Mouse (Mus musculus): Measurements from ENCODE around the gene Gm11492. TPM values are rescaled to one million over a fixed set of nuclear protein-coding genes. Genes with fewer than 3 reads are reported as not detected.

Gene Gm11492
- not detected for total RNA-seq (2021)
- long read RNA-seq, experiment 1 = 0 reads
- long read RNA-seq, experiment 2 = 0 reads

DNA sequence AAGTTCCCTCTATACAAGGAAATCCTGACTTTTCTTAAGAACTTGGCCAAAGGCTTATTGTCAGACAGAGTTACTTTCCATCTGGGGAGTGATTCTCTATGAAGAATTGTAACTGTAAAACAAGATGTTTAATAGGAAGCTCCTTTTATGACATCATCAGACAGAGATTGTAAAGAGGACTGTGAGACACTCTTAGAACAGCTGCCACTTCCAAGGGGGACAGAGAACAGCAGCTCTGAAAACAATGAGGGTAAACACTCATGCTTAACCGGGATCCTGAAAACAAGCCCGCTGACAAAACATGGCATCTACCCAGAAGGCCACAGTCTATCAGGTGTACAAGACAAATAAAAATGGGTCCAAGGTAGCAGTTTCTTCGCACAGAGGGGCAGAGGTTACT lies at the start of gene Gm11492:
Gm11492 (plus strand) TSS at position 153 of the 400 bp plus-strand sequence.
- no peak for DNase-seq (ENCODE audit: low spot score in 2 of 2)

GRCm38 (mm10) chr11:87519260-87519659 lies 47.2 kb upstream of the Gm11492 start:
- DNase-seq (ENCODE audit: low spot score in 2 of 2) = no peak

DNA sequence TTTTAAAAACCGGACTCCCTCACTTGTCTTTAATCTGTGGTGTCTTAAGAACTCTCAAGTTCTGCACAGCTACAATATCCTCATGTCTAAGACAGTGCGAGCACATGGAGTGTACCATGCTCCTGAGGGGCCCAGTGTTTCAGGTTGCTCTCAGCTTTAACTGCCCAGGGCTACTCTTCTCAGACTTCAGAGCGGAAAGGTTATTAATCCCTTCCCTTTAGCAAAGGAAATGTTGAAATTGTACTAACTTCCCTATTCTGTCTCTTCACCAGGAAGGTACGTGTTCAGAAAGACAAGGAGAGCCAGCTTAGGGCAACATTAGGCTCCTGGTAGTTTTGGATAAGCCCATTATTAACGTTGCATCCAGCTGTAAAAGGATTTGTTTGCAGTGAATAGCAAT lies 43.0 kb upstream of the Gm11492 start:
- no peak for DNase-seq (ENCODE audit: low spot score in 2 of 2)

DNA sequence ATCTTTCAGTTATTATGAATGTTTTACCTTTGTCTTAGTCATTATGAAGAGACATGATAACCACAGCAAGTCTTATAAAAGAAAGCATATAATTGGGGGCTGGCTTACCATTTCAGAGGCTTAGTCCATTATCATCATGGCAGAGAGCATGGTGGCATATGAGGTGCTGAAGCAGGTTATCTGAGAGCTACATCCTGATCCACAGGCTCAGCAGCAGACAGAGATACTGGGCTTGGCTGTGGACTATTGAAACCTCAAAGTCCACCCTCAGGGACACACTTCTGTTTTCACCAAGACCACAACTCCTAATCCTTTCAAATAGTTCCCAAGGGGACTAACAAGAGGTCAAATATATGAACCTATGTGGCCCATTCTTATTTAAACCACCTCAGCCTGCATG lies 42.5 kb upstream of the Gm11492 start:
- DNase-seq (ENCODE audit: low spot score in 2 of 2) = no peak

DNA sequence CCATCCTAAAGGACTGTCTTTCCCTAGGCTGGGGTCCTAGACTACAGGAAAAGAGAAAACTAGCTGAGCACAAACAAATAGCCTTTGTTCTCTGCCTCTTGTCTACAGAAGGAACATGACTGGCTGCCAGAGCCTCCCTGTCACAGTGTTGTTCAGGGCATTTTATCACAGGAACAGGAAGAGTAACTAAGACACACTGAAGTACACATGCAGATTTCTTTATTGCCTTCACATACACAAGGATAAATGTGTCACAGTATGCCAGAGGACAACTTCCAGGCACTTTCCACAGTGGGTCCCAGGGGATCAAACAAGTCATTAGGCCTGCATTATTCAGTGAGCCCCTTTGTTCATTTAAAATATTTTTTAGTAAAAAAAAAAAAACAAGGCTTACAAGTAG lies 41.7 kb upstream of the Gm11492 start:
- no peak for DNase-seq (ENCODE audit: low spot score in 2 of 2)

GRCm38 (mm10) chr11:87527364-87527763 lies 39.1 kb upstream of the Gm11492 start:
- DNase-seq (ENCODE audit: low spot score in 2 of 2) = no peak

DNA sequence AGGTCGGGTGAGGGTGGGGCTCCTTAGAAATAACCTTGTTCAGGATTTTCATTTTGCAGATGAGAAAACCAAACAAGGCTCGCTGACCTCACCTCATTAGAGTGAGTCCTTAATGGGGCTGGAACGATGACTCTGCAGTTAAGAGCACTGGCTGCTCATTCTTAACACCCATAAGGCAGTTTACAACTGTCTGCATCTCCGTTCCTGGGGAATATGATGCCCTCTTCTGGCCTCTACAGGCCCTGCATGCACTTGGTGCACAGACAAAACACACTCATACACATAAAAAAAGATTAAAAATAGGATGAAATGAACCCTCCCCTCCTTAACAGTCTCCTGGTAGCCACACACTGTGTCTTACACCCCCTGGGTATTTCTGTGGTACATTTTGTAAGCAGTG lies 38.5 kb upstream of the Gm11492 start:
- no peak for DNase-seq (ENCODE audit: low spot score in 2 of 2)

DNA sequence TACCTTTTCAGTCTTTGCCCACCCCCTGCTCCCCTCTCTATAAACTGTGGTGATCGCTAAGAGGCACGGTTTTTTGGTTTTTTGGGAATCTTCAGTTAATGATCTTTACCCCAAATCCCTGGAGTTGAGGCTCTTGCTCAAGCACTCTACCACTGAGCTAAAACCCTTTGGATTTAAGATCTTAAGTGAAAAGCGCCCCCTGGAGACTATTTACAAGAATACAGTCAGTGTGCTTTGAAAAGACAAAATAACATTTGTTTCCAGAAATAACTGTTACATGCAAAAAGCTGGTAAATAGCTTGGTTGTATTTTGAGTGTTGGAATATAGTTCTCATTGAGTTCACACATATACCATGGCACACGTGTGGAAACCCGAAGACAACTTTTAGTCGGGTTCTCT lies 34.8 kb upstream of the Gm11492 start:
- DNase-seq (ENCODE audit: low spot score in 2 of 2) = no peak

GRCm38 (mm10) chr11:87542285-87542684 lies 24.2 kb upstream of the Gm11492 start:
- no peak for DNase-seq (ENCODE audit: low spot score in 2 of 2)

DNA sequence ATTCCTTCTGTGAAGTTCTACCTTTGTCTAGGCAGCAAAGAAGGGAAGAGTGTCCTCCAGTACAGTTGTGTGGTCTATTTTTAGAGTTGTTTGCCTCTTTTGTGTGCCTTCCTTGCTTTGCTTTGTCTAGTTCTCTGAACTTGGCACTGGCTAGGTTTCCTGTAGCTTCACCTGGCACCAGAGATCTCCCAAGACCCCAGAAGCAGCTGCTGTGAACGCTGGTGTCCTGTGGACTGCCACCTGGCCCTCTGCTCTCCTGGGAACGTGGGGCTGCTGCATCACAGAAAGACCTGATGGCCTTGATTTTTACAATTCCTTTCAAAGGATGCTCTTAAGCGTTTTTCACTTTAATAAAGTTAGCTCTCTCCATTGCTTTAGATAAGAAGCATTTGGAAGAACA lies 23.5 kb upstream of the Gm11492 start:
- DNase-seq (ENCODE audit: low spot score in 2 of 2) = no peak

DNA sequence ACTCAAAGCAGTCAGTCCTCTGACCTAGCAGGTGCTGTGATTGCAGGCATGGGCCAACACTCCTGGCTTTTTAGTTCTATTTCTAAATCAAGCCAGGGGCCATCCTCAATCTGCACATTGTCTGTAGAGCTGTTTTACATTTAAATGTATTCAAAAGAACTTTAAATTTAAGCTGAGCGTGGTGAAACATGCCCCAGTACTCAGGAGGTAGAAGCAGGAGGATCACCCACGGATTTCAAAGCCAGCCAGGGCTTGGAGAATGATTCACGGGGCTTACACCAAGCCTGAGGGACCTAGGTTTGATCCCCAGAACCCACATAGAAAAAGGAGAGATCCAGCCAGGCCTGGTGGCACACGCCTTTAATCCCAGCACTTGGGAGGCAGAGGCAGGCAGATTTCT lies 13.1 kb upstream of the Gm11492 start:
- DNase-seq (ENCODE audit: low spot score in 2 of 2) = no peak

DNA sequence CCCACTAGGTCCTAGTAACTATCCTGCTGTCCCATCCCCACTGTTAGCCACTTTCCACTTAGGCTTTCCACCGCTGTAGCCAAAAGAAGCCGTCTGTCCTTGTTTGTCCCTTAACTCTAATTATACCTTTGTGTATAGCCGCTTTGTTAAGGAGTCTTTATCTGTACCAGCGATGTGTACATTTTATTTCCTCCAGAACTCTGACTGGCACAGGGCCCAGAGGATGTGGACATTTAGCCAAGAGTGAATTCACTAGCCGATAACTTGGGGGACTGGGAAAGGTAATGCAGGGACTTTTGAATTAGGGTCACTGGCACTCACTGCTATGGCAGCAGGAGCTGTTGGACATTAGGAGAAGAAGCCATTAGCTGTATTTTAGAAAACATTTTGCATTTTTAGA lies 12.1 kb upstream of the Gm11492 start:
- no peak for DNase-seq (ENCODE audit: low spot score in 2 of 2)

- DNase-seq (ENCODE audit: low spot score in 2 of 2) = no peak
These were observed 11.2 kb upstream of the Gm11492 start for GRCm38 (mm10) chr11:87555106-87555703.

DNA sequence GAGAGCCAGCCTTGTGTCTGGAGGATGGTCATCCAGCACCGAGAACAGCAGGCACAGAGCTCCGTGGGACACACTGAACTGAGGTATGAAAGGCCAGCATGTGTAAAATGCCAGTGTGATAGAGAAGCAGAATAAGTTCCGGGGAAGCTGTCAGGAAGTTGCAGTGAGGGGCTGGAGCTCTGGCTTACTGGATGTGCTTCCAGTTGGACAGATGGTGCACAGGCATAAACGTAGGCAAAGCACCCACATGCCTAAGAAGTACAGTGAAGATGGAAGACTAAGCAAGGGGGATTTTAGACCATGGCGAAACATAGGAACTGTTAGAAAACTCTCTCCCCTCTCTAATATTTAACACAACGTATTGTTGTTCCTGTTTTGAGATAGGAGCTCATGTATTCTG lies 5.2 kb upstream of the Gm11492 start:
- DNase-seq (ENCODE audit: low spot score in 2 of 2) = no peak

DNA sequence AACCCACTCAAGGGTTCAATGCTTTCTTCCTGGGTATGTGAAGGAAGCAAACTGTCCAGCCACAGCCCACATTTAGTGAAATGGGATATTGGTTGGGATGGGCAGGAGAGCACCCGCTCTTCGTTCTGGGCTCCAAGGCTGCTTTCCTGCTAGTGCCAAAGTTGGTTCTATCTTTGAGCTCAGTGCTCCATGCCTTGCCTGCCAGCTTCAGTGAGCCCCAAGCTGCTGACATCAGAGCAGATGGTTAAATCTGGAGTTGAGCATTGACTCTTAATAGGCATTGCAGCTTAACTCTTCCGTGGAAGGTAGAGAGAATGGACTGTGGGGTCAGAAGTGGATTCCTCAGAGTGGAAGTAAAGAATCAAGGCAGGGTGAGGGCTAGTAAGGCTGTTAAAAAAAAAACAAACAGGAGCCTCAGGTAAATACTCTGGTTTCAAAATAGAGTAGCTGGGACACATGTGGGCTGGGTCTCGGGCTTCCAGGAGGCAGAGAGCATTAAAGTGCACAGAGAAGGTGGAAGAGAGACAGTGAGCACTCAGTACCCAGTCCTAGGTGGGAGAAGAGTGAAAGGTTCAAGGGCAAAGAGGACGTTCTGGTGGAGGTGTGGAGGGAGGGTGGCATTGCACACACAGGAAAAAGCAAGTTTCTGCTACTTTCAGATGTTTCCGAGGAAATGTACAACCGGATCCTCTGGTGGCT lies 2.0 kb downstream of the Gm11492 start, which contains the start of gene Sept4:
Sept4 (plus strand) TSS at position 649 of the 699 bp plus-strand sequence.
- no peak for DNase-seq (ENCODE audit: low spot score in 2 of 2)

GRCm38 (mm10) chr11:87570743-87571142 lies 4.3 kb downstream of the Gm11492 start:
- no peak for DNase-seq (ENCODE audit: low spot score in 2 of 2)

GRCm38 (mm10) chr11:87571361-87571950 lies 5.0 kb downstream of the Gm11492 start:
- no peak for DNase-seq (ENCODE audit: low spot score in 2 of 2)

DNA sequence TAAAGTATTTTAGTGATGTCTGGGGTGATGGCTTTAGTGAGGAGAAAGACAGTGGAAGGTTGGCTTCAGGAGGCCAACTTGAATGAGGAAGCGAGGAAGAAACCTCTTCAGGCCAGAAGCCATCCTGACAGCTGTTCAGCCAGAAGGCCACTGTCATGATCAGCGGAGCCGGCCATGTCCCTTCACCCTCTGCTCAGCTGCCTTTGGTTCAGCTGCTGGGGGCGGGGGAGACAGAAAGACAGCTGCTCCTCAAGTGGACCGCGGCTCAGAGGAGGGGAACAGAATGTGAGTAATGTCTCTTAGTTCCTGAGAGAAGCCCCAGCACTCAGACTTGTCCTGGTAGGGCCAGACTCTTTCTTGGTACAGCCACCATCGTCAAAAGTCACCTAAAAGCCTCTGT lies 7.3 kb downstream of the Gm11492 start:
- no peak for DNase-seq (ENCODE audit: low spot score in 2 of 2)

DNA sequence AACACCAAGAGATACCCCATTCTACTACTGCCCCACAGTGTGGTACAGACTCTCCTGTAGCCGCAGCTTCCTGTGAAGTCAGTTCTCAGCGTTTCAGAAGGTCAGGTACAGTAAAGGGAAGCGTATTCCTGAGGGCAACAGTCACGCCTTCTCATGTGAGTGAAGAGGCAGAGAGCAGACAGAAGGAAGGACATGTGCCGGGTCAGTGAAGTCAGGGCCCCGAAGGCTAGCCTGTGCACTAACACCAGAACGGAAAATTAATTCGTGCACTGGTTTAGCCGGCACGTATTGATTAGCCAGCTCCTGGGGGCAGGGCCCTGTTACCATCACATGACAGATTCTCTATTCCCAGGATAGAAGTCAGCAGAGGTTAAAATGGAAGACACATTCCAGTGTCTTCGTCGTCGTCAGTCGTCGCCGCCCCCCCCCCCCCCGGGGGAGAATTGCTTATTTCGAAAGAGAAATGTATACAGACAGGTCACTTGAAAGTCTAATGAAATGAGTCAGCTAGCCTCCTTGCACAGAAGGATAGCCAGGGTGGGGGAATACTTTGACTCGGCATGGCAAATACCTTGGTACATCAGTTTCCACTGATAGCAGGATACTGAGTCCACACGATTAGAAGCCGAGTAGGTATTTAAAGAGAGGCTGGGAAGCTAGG lies 8.2 kb downstream of the Gm11492 start:
- no peak for DNase-seq (ENCODE audit: low spot score in 2 of 2)

DNA sequence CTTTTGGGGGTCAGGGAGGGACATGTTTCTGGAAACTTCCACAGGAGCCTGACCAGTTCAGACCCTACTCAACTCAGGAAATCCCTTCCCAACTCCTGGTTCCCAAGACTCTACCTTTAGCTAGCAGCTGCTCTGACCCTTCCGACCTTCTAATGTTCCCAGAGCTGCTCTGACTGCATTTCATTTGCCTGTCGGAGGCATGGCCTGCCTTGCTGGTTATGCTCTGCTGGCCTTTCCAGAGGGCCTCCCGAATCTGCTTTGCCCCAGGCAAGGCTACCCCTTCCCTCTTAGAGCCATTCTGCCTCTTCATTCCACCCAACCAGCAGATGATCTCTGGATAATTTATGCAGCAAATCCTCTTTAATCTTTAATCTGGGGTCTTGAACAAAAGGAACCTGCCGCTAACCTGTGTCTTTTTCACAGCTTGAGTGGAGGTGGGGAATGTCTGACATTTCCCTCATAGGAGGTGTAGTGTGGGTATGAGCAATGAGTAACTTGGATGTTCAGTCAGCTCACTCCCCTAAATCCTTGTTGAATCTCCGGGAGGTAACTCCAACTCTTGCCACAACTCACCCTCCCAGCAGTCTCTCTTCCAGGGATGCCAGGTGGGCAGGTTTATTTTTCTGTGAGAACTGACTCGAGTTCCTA lies 11.3 kb downstream of the Gm11492 start:
- DNase-seq (ENCODE audit: low spot score in 2 of 2) = no peak

DNA sequence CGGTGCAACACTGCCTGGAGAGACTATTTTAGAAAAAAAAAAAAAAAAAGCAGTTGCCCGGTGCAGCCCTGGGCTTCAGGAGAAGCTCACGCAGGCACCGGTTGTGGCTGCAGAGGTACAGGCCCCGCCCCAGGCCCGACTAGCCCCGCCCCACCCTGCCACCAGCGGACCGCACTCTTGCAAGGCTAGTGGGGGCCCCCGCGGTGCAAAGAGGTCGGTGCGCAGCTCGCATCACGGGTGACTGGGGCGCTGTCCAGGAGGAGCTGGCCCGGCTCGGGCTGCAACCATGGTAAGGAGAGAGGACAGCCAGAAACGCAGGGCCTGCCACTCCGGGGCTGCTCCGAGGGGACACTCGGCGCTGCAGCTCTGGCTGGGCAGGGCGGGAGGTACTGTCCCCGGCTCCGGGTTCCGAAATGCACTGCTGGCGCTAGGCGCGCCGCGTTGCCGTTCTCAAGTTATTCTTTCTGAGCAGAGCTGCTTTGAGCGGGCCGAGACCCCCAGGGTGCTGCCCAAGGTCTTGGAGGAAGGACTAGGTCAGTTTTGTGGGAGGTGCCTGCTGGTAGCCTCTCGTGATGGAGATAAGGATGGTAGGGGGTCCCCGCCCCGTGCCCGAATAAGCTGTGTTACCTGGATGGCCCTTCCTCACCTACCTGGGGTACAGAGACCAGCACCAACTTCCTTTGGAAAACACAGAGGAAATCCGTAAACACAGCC lies 12.0 kb downstream of the Gm11492 start:
- DNase-seq (ENCODE audit: low spot score in 2 of 2) = peak; percentile 22 to 50
